Mouse (Mus musculus): ENCODE results near the gene Actr8.

DNA sequence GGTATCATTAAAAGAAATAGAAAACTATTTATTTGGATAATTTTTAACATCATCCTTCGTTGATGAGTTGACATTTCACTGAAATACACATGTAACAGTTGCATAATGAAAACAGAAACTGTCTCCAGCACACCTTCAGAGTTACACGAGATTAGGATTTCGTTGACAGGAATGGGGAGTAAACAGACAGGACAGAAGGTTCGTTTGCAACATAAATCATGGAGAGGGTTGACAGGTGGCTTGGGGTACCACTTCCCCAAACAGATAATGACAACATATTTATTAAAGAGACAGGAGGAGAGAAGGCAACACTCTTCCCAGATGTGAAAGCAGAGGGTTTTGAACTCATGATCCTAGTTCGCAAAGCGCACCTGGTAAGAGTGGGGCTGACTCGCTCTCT lies 76.8 kb downstream of the Actr8 start:
- no peak for TF ChIP-seq ZNF384 (IDR thresholded peaks at IDR 0.05; ENCODE audit: low read depth, low read length)
- no peak for TF ChIP-seq MAFK (IDR thresholded peaks at IDR 0.05; ENCODE audit: insufficient read depth, low read depth, low read length)
